Mouse (Mus musculus): ENCODE measurements at regions not wholly inside any gene's neighbourhood (a gene's known extent, or its start where the extent isn't known, plus 50 kb on each side); places are given as distances from the start of the nearest gene placed in this dataset.
A peak's percentile ranks its signal among the peaks of the same experiment; 100 is the strongest.

- H3K27me3 ChIP-seq (ENCODE audit: insufficient read depth, low read length), result no peaks in the 10 kb centered on the region
- 23% methylated on average over 9 of the region's 9 CpGs for WGBS
- no peaks in the 10 kb centered on the region for H3K4me1 ChIP-seq (ENCODE audit: insufficient read depth)
- peak; percentile 18; the same call in 1 of the 2 replicates for TF ChIP-seq CTCF (IDR thresholded peaks at IDR 0.05; ENCODE audit: low read depth)
- H3K9me3 ChIP-seq (ENCODE audit: low read length), result no peaks in the 10 kb centered on the region
- no peak overlapping the region; the same call in 1 of the 2 replicates for H3K9ac ChIP-seq
- no peaks in the 10 kb centered on the region for H3K36me3 ChIP-seq (ENCODE audit: insufficient read depth)
- peak overlapping the region; percentile 26 for H3K4me2 ChIP-seq (ENCODE audit: low read depth)
- peak; percentile 37 for DNase-seq
- ATAC-seq, result peak; percentile 64
- H3K27ac ChIP-seq (ENCODE audit: low read depth, low read length), result no peak overlapping the region
- peak overlapping the region; percentile 7; the same call in 1 of the 2 replicates for H3K4me3 ChIP-seq (ENCODE audit: low read depth, low read length)
These were observed 413.0 kb downstream of the Anxa1 start for GRCm38 (mm10) chr19:19977609-19978259.

GRCm38 (mm10) chr19:19976776-19977175 is 414.0 kb downstream of the Anxa1 start:
- H3K4me1 ChIP-seq (ENCODE audit: insufficient read depth), result no peaks in the 10 kb centered on the region
- H3K27ac ChIP-seq (ENCODE audit: low read depth, low read length), result no peak overlapping the region
- no peak overlapping the region for H3K4me3 ChIP-seq (ENCODE audit: low read depth, low read length)
- H3K9ac ChIP-seq, result no peak overlapping the region
- H3K27me3 ChIP-seq (ENCODE audit: insufficient read depth, low read length), result no peaks in the 10 kb centered on the region
- no peaks in the 10 kb centered on the region for H3K9me3 ChIP-seq (ENCODE audit: low read length)
- ATAC-seq, result no peak
- WGBS, result 51% methylated on average over 2 of the region's 2 CpGs
- H3K4me2 ChIP-seq (ENCODE audit: low read depth), result no peak overlapping the region
- DNase-seq, result no peak
- no peak for TF ChIP-seq CTCF (IDR thresholded peaks at IDR 0.05; ENCODE audit: low read depth)
- H3K36me3 ChIP-seq (ENCODE audit: insufficient read depth), result no peaks in the 10 kb centered on the region

GRCm38 (mm10) chr19:19969780-19970512 is 420.8 kb downstream of the Anxa1 start:
- no peak for ATAC-seq
- H3K4me1 ChIP-seq (ENCODE audit: insufficient read depth), result no peaks in the 10 kb centered on the region

GRCm38 (mm10) chr19:19969335-19969734 is 421.4 kb downstream of the Anxa1 start:
- no peak for DNase-seq
- H3K4me2 ChIP-seq (ENCODE audit: low read depth), result no peak overlapping the region
- no peaks in the 10 kb centered on the region for H3K4me1 ChIP-seq (ENCODE audit: insufficient read depth)
- no peaks in the 10 kb centered on the region for H3K9me3 ChIP-seq (ENCODE audit: low read length)
- no peaks in the 10 kb centered on the region for H3K36me3 ChIP-seq (ENCODE audit: insufficient read depth)
- H3K27me3 ChIP-seq (ENCODE audit: insufficient read depth, low read length), result no peaks in the 10 kb centered on the region
- no peak overlapping the region for H3K27ac ChIP-seq (ENCODE audit: low read depth, low read length)
- WGBS, result 66% methylated on average over 5 of the region's 5 CpGs
- no peak for TF ChIP-seq CTCF (IDR thresholded peaks at IDR 0.05; ENCODE audit: low read depth)
- ATAC-seq, result no peak
- H3K4me3 ChIP-seq (ENCODE audit: low read depth, low read length), result no peak overlapping the region
- H3K9ac ChIP-seq, result no peak overlapping the region

More at GRCm38 (mm10) chr19:19969780-19970512, 420.8 kb downstream of the Anxa1 start:
- no peak for TF ChIP-seq CTCF (IDR thresholded peaks at IDR 0.05; ENCODE audit: low read depth)
- Histone ChIP-seq H3K27me3 (ENCODE audit: insufficient read depth, low read length) (no peaks in the 10 kb centered on the region), H3K9me3 (ENCODE audit: low read length) (no peaks in the 10 kb centered on the region), H3K9ac (no peak overlapping the region), H3K36me3 (ENCODE audit: insufficient read depth) (no peaks in the 10 kb centered on the region), H3K27ac (ENCODE audit: low read depth, low read length) (no peak overlapping the region), H3K4me3 (ENCODE audit: low read depth, low read length) (no peak overlapping the region), H3K4me2 (ENCODE audit: low read depth) (no peak overlapping the region)
- 89% methylated on average over 3 of the region's 3 CpGs for WGBS
- DNase-seq, result no peak

GRCm38 (mm10) chr19:19945247-19945646 is 445.5 kb downstream of the Anxa1 start:
- ATAC-seq, result no peak
- H3K36me3 ChIP-seq (ENCODE audit: insufficient read depth), result no peaks in the 10 kb centered on the region
- no peak overlapping the region for H3K9ac ChIP-seq
- no peaks in the 10 kb centered on the region for H3K9me3 ChIP-seq (ENCODE audit: low read length)
- no peaks in the 10 kb centered on the region for H3K4me1 ChIP-seq (ENCODE audit: insufficient read depth)
- WGBS, result 91% methylated on average over 1 of the region's 1 CpGs
- no peak overlapping the region for H3K4me2 ChIP-seq (ENCODE audit: low read depth)
- no peak for DNase-seq
- H3K27me3 ChIP-seq (ENCODE audit: insufficient read depth, low read length), result no peaks in the 10 kb centered on the region
- H3K27ac ChIP-seq (ENCODE audit: low read depth, low read length), result no peak overlapping the region
- H3K4me3 ChIP-seq (ENCODE audit: low read depth, low read length), result no peak overlapping the region
- TF ChIP-seq CTCF (IDR thresholded peaks at IDR 0.05; ENCODE audit: low read depth), result no peak

- H3K4me2 ChIP-seq (ENCODE audit: low read depth), result no peak overlapping the region
- H3K4me1 ChIP-seq (ENCODE audit: insufficient read depth), result no peaks in the 10 kb centered on the region
- no peak overlapping the region for H3K9ac ChIP-seq
- 58% methylated on average over 3 of the region's 3 CpGs for WGBS
- no peak overlapping the region for H3K27ac ChIP-seq (ENCODE audit: low read depth, low read length)
- H3K36me3 ChIP-seq (ENCODE audit: insufficient read depth), result no peaks in the 10 kb centered on the region
- no peak overlapping the region for H3K4me3 ChIP-seq (ENCODE audit: low read depth, low read length)
- no peaks in the 10 kb centered on the region for H3K27me3 ChIP-seq (ENCODE audit: insufficient read depth, low read length)
- TF ChIP-seq CTCF (IDR thresholded peaks at IDR 0.05; ENCODE audit: low read depth), result no peak
- H3K9me3 ChIP-seq (ENCODE audit: low read length), result no peaks in the 10 kb centered on the region
- DNase-seq (no peak), ATAC-seq (no peak)
These were observed 448.0 kb downstream of the Anxa1 start for GRCm38 (mm10) chr19:19942697-19943096.

GRCm38 (mm10) chr19:19921109-19921508 is 469.6 kb downstream of the Anxa1 start:
- TF ChIP-seq CTCF (IDR thresholded peaks at IDR 0.05; ENCODE audit: low read depth), result no peak
- no peak for DNase-seq
- Histone ChIP-seq H3K36me3 (ENCODE audit: insufficient read depth) (no peaks in the 10 kb centered on the region), H3K4me1 (ENCODE audit: insufficient read depth) (no peaks in the 10 kb centered on the region), H3K4me2 (ENCODE audit: low read depth) (no peak overlapping the region), H3K27ac (ENCODE audit: low read depth, low read length) (no peak overlapping the region), H3K9ac (no peak overlapping the region), H3K4me3 (ENCODE audit: low read depth, low read length) (no peak overlapping the region), H3K27me3 (ENCODE audit: insufficient read depth, low read length) (no peaks in the 10 kb centered on the region), H3K9me3 (ENCODE audit: low read length) (no peaks in the 10 kb centered on the region)
- 81% methylated on average over 2 of the region's 2 CpGs for WGBS
- no peak for ATAC-seq

Measured in forebrain, postnatal 0 days (tissue).